Mouse (Mus musculus) hindlimb bud, embryonic 11.5 days (tissue): ENCODE measurements around the gene Psmb9.
"Not testable (repeated sequence)": the region's sequence is repeated elsewhere in the genome, so short reads cannot be mapped to it uniquely, and the experiment has no call there.

Source experiments
- DNase-seq: peaks from one replicate; pipeline ENCODE4 v3.0.0-alpha.2; 2012; ENCODE audit warnings: low read depth, low spot score; ENCODE audit errors: extremely low spot score

Psmb9 gene

GRCm38 (mm10) chr17:34187261-34187916 lies at the start of gene Psmb9, which contains the start of gene Tap1:
Psmb9 (minus strand) TSS chr17:34187764.
Tap1 (plus strand) TSS chr17:34187553.
- DNase-seq: peak; percentile 93

GRCm38 (mm10) chr17:34236691-34237090 lies 49.1 kb upstream of the Psmb9 start:
- no peak for DNase-seq

GRCm38 (mm10) chr17:34234926-34235325 lies 47.4 kb upstream of the Psmb9 start:
- peak; percentile 26 for DNase-seq

- DNase-seq: not testable (repeated sequence)
These were observed 44.5 kb upstream of the Psmb9 start for GRCm38 (mm10) chr17:34232021-34232420.

GRCm38 (mm10) chr17:34230971-34231370 lies 43.4 kb upstream of the Psmb9 start:
- not testable (repeated sequence) for DNase-seq

GRCm38 (mm10) chr17:34225911-34226310 lies 38.3 kb upstream of the Psmb9 start:
- not testable (repeated sequence) for DNase-seq

DNA sequence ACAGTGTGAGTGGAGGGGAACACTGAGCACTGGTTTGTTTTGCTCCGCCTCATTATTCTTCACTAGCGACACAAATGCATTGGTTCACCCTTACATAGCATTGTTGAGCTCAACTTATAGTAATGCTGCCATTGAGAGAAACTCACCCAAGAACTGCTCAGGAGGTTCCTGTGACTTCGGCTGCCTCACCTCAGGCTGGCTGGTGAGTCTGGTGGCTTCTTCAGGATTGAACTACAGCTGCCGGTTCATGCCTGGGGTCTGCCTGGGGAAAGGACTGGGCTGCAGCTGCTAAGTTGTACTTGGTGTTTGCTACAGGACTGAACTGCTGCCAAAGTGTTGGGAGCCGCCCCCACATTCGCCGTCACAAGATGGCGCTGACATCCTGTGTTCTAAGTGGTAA lies 37.9 kb upstream of the Psmb9 start:
- no peak for DNase-seq

- no peak for DNase-seq
These were observed 37.3 kb upstream of the Psmb9 start for GRCm38 (mm10) chr17:34224816-34225215.

DNA sequence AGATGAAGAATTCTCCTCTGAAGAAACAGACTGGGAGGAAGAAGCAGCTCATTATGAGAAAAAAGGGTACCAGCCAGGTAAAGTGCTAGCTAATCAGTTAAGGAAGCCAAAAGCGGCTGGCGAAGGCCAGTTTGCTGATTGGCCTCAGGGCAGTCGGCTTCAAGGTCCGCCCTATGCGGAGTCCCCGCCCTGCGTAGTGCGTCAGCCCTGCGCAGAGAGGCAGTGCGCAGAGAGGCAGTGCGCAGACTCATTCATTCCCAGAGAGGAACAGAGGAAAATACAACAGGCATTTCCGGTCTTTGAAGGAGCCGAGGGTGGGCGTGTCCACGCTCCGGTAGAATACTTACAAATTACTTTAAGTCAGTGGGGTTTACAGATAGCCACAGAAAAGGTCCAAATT lies 32.8 kb upstream of the Psmb9 start:
- not testable (repeated sequence) for DNase-seq

DNA sequence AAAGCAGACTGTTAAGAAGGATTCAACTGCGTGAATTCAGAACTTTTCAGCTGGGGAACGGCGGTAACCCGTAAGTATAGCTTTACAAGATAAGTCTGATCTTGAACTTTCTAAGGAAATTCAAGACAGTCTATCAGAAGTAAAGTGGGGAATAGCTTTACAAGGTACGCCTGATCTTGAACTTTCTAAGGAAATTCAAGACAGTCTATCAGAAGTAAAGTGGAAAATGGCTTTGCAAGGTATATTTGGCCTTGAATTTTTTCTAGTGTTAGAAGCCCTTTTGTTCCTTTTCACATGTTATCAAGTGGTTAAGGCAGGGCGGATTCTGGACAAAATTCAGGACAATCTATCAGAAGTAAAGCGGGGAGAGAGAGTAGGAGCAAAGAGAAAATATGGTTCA lies 32.2 kb upstream of the Psmb9 start:
- DNase-seq: not testable (repeated sequence)

DNA sequence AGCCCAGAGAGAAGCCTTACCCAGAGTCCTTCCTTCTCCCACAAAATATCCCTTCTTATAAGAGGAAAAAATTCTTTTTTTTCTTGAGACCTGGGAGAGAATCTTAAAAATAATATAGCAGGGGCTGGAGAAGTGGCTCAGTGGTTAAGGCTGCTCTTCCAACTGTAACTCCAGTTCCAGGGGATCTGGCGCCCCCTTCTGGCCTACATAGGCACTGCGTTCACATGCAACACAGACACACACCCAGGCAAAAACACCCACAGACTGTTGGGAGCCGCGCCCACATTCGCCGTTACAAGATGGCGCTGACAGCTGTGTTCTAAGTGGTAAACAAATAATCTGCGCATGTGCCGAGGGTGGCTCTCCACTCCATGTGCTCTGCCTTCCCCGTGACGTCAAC lies 31.5 kb upstream of the Psmb9 start:
- not testable (repeated sequence) for DNase-seq

DNA sequence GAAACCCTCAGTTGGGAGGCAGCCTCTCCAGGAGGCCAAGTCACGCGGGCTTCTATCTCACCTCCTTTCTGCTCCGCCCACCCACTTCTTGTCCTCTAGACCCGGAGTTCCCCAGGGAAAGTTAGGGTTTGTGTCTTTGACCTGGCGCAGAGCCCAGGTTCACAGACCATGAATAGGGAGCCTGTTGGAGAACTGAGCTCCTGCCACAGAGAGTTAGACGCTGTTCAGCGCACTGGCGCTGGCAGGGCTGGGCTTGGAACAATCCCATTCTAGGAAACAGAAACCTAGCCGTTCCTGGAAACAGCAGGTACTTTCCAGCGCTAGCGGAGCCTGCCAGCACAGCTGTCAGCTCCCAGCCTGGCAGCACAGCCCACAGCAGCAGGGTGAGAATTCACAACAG lies 31.1 kb upstream of the Psmb9 start:
- DNase-seq: no peak

DNA sequence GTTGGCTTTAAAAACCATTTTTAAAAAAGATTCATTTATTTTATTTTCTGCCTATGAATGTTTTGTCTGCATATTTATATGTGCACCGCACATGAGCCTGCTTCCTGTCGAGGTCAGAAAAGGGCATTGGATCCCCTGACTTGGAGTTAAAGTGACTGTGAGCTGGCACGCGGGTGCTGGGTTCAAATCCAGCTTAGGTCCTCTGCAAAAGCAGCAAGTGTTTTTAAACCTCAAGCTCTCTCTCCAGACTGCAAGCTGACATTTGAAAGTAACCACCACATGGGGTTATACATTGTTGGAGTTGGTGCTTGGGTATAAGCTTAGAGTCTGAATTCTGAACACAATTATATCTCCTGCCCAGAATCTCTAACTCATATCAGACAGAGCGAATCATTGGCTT lies 30.4 kb upstream of the Psmb9 start:
- DNase-seq: no peak

- no peak for DNase-seq
These were observed 29.8 kb upstream of the Psmb9 start for GRCm38 (mm10) chr17:34217216-34217928.

DNA sequence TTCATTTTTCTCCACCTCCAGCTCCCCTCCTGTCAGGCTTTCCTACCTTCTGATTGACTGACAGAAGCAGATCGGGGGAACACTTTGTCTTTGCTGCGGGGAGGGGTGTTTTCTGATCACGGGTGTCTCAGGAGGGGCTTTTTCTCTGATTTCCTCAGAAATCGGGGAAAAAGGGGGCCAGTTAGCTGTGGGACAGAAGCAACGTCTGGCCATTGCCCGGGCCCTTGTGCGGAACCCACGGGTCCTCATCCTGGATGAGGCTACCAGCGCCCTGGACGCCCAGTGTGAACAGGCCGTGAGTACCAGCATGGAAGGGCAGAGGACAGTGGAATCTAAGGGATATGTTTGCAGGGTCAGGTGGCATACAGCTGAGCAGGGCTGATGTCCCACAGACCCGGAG lies 27.6 kb upstream of the Psmb9 start:
- no peak for DNase-seq

GRCm38 (mm10) chr17:34213936-34214335 lies 26.4 kb upstream of the Psmb9 start:
- no peak for DNase-seq

GRCm38 (mm10) chr17:34211746-34212365 lies 24.3 kb upstream of the Psmb9 start:
- no peak for DNase-seq

GRCm38 (mm10) chr17:34210599-34210998 lies 23.0 kb upstream of the Psmb9 start:
- DNase-seq: no peak

GRCm38 (mm10) chr17:34209680-34210079 lies 22.1 kb upstream of the Psmb9 start:
- DNase-seq: no peak

DNA sequence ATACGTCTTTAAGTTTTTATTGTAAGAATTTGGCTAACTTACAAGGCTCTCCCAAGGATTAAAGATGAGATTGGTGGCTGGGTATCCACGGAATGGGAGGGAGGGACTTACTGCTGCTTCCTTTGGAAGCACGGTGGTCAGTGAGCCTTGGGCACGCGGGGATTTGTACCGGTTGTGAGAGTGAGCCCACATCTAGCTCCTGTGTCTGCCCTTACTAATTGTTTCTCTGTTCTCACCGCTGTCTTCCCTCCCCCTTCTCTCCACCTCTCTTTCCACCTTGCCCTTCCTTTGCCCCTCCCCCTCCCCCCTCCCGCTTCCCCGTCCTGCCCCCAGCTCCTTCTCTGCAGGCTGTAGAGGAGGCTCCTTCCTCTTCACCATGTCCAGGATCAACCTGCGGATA lies 20.9 kb upstream of the Psmb9 start:
- no peak for DNase-seq

DNA sequence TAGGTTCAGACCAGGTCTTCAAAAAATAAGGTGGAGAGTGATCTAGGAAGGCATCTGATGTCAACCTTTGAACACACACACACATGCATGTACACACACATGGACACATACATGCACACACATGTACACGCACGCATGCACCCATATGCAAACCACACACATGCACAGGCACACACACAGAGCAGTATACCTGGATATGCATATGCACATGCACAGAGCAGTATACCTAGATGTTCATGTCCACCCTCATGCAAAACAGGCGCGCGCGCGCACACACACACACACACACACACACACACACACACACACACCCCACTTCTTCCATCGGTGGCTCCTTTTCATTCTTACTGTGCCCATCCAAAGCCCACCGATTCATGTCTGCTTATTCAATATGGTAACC lies 20.3 kb upstream of the Psmb9 start:
- no peak for DNase-seq

GRCm38 (mm10) chr17:34207456-34207855 lies 19.9 kb upstream of the Psmb9 start:
- no peak for DNase-seq
